Mouse (Mus musculus) MEL-GATA-1-ER (cell line): ENCODE results near the gene Sbk1.

Experiments used
- DNase-seq: peaks from one replicate; pipeline ENCODE4 v3.0.0-alpha.2; 2012; ENCODE audit warnings: low read depth; ENCODE audit errors: extremely low read depth

The Sbk1 gene

GRCm38 (mm10) chr7:126332691-126333090 lies 60.3 kb downstream of the Sbk1 start:
- no peak for DNase-seq

DNA sequence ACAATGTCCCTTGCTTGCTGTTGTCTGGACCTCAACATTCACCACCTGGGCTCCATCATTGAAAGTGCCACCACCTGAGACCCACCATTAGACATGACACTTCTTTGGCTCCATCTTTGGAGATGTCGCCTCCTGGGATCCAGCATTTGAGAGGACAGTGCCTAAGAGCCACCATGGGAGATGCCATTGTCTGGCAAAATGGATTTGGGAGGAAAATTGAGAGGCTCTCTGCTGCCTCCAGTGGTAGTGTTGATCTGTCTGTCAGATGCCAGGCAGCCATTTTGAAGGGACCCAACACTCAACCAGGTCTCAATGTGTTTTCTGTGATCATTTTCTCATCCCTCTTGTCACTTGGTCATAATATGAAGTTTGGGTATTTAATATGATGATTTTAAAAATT lies 63.1 kb downstream of the Sbk1 start:
- no peak for DNase-seq

DNA sequence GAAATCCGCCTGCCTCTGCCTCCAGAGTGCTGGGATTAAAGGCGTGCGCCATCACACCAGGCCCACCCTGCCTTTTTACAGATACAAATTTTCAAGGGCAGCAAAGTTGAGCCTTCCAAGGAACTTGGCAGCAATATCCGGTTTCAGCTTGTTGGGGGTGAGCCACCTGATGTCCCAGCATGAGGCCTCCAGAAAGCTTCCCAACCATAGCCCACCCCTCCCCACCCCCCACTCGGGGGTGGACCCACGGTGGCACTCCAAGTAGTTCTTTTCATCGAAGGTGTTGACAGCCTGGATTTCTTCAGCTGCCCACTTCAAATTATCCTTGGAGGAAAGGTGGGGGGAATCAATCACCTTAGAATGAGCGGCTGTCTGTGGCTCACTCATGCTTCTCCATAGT lies 66.5 kb downstream of the Sbk1 start:
- no peak for DNase-seq

DNA sequence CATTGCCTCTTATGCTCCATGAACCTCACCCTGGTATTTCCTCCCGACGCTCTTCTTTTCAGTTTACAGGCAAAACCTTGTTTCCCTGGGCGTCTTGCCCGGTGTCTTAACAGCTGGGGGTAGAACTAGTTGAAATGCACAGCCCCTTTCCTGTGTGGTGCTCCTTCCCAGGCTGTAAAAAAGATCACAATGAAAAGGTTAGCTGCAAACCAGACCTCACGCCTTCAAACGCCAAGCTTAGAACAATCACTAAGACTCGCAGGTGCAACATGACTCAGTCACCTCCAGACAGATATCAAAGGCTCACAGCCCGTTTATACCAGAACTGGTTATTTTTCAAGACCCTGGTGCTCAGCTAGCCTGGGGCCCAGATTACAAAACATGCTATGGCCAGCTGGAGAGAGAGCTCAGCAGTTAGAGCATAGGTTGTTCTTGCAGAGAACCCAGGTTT lies 67.1 kb downstream of the Sbk1 start:
- no peak for DNase-seq

GRCm38 (mm10) chr7:126340206-126340618 lies 67.8 kb downstream of the Sbk1 start:
- DNase-seq: no peak

- DNase-seq: no peak
Measured at GRCm38 (mm10) chr7:126340896-126341295, 68.5 kb downstream of the Sbk1 start.
